Mouse (Mus musculus) megakaryocyte, adult 5-6 weeks (primary cell): ENCODE results near the gene Gamt. TPM values are rescaled to one million over a fixed set of nuclear protein-coding genes. Genes with fewer than 3 reads are reported as not detected.

Experiments
- ATAC-seq: 2 replicates; pipeline ENCODE4 v1.8.0; 2016; ENCODE audit warnings: mild to moderate bottlenecking, inconsistent platforms; ENCODE audit not compliant: poor library complexity, severe bottlenecking
- total RNA-seq, 2 experiments: library from RNA; stranded (forward) in 1 of 2; stranded (reverse) in 1 of 2; fragments of 153-499, 151-499 nt in 1 of 2; fragments of 221-1000, 200-1000 nt in 1 of 2; gene quantifications; 2 replicates each; pipeline versions ENCODE4 v1.2.3 to v1.2.4; 2015 to 2017

Gamt gene
- 6.3 and 6.7 TPM in 2 replicates for total RNA-seq (2015)
- 4.4 and 10.2 TPM in 2 replicates for total RNA-seq (2017)

GRCm38 (mm10) chr10:80260642-80261584, at the start of gene Gamt, which contains the start of gene Dazap1:
Gamt (minus strand) TSS chr10:80261012.
Dazap1 (plus strand) TSS chr10:80261486.
- peak; percentile 62 for ATAC-seq

DNA sequence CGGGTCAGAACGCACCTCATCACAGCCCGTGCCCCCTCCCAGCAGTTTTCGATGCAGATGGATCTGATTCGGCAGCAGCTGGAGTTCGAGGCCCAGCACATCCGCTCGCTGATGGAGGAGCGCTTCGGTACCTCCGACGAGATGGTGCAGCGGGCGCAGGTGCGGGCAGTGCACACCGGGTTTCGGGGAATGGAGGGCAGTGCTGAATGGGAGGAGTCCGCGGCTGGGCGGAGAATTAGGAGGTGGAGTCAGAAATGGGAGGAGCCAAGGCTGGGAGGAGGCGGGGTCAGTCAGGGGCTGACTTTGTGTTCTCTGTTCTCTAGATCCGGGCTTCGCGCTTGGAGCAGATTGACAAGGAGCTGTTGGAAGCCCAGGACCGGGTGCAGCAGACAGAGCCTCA, 44.0 kb upstream of the Gamt start:
- peak; percentile 92 for ATAC-seq

- ATAC-seq = peak; percentile 18; the same call in 1 of the 2 replicates
These were observed 43.6 kb upstream of the Gamt start for GRCm38 (mm10) chr10:80304458-80304857.

GRCm38 (mm10) chr10:80302471-80302881, 41.7 kb upstream of the Gamt start:
- ATAC-seq = no peak

GRCm38 (mm10) chr10:80302082-80302355, 41.2 kb upstream of the Gamt start:
- no peak for ATAC-seq

DNA sequence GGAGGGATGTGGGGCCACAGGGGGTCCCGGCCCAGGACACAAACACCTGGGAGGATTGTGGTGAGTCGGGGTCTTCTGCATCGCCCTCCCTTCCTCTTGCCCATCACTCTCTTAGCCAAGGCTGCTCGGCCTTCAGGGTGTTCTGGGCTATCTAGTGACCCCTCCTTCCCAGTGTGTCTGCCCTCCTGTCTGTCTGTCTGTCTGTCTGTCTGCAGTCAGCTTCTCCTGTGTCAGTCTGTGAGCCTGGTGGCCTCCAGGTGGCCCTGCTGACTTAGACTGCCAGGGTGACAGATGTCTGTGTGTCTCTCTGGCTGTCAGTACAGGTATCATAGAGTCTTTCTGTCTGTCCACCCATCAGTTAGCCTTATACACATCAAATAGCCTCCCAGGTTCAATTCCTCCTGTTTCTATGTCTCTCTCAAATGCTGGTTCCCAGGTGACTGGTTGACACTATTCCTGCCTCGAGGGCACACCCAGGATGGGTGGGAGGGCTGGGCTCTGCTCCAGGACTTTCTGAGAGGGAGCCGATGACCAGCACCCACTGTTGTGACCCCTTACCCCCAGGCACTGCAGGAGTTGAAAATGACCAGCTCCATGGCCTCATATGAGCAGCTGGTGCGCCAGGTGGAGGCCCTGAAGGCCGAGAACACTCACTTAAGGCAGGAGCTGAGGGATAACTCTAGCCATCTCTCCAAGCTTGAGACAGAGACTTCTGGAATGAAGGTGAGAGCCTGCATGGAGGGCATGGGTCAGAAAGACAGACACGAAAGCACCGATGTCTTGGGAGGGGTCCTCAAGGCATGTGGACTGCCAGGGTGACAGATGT, 40.7 kb upstream of the Gamt start:
- ATAC-seq = no peak

DNA sequence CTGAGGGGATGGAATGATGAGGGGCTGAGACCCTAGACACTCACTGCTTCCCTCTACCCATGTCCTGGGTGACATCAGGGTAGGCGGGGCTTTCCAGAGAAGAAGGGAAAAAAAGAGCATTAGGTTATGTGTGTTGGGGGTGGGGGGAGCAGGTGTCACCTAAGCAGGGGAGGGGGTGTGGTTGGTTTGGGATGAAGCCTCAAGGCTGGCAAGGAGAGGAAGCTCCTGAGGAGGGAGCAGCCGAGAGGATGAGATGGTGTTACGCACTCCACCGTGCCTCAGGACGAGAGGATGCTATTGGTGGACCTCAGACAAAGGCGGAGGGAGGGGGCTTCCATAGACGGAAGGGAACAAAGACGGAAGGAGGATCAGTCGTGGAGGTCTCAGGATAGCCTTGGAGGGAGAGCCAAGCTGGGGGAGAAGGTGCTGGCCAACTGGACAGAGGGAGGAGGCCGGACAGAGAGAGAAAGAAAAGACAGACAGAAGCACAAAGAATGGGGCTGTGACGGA, 39.9 kb upstream of the Gamt start:
- no peak for ATAC-seq

DNA sequence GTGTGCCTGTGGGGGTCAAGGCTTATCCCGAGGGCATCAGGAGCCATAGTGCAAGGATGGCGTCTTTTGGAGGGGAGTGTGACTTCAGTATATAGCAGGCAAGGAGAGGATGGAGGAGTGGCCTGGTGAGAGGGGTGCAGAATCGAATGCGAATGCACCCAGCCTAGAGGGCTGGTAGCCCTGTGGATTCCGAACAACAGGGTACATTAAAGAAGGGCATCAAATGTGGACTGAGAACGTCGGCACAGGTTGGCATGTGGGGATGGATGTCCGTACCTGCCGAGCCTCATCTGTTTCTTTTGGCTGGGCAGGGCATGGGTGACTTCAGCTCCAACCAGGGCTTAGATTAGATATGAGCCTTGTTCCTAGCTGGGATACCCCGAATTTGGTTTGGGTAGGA, 39.0 kb upstream of the Gamt start:
- no peak for ATAC-seq

- no peak for ATAC-seq
These were observed 38.5 kb upstream of the Gamt start for GRCm38 (mm10) chr10:80299301-80299700.

DNA sequence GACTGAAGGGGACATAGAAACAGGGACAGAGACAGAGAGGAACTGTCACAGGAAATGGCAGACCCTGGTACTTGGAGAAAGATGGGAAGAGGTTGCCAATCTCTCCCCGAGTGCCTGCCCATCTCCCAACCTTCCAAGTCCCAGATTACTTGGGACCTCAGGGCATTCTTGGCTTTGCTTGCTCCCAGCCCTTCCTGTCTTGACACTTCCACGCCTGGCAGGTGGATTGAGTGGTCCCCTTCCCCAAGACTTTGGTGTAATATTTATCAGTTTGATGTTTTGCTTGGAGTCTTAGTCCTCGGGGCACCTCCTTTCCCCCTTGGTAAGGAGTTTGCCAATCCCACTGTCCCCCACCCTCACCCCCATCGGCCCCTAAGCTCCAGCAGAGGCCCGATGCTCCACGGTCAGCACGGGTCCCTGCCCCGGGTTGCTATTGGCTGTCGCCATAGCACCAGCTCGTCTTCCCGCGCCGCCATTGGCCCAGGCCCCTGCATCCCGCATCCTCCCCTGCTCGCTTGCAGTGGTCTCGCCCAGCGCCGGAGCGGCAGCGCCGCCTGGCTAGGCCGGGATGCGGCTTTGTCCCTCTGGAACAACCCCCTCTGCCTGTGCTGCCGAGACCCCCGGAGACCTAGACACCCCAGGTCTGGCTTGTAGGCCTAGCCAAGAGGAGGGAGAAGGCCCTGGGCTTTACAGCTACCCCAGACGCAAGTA, 37.9 kb upstream of the Gamt start:
- ATAC-seq = no peak

DNA sequence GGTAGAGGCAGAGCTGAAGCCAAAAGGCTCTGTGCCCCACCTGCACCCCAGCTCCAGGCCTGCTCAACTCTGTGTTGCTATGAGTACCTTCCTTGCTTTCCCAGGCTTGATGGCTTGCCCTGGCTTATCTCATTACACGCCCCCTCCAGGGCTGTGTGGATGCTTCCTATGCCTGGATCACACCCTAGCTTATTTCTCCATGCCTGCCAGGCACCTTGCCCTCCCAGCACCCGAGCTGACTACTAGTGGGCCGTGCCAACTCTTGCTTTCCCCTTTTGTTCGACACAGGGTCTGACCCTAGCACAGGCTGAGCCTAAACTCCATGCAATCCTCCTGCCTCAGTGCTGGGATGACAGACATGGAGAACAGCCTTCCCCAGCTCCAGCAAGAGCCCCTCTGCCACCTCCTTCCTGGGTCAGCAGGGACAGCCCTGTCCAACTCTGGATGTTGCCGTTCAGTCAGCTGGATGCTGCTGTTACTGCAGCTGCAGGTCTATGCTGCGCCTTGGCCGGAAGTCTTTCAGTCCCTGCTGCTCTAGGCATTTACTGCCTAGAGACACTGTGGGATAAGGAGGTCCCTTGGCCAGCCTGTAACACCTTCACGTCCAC, 36.8 kb upstream of the Gamt start:
- no peak for ATAC-seq

DNA sequence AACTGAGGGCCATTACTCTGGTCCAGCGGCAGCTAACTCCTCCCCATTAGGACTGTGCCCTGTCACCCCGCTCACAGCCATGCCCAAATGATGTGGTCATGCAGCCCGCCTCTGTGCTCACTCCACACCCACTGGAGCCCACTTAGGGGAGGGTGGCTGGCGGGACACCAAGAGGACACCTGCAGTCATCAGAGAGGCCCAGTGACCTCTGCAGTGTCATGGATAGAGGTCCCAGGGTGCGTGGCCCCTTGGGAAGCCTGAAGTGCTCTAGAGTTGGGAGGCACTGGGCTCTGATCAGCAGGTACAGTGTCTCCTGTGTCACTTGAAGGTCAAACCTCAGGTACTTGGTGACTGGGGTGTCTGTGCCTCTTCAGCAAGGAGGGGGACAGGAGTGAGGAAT, 36.0 kb upstream of the Gamt start:
- ATAC-seq = no peak

GRCm38 (mm10) chr10:80295618-80296425, 35.0 kb upstream of the Gamt start, which contains the start of gene Apc2:
Apc2 (plus strand) TSS chr10:80295977.
- peak; percentile 50 for ATAC-seq

- no peak for ATAC-seq
These were observed 34.0 kb upstream of the Gamt start for GRCm38 (mm10) chr10:80294788-80295303.

GRCm38 (mm10) chr10:80294311-80294710, 33.5 kb upstream of the Gamt start:
- no peak for ATAC-seq

- no peak for ATAC-seq
These were observed 32.5 kb upstream of the Gamt start for GRCm38 (mm10) chr10:80293325-80293724.

GRCm38 (mm10) chr10:80292251-80293146, 31.7 kb upstream of the Gamt start, which contains the start of gene Rps15:
Rps15 (plus strand) TSS chr10:80292453.
- ATAC-seq = peak; percentile 94

GRCm38 (mm10) chr10:80288657-80289056, 27.8 kb upstream of the Gamt start:
- ATAC-seq = no peak
